Mouse (Mus musculus) erythroblast, embryonic 14.5 days (primary cell): ENCODE results near the gene Serpina3i.

ENCODE experiments used
- GATA1 ChIP-seq: IDR thresholded peaks from 2 replicates; pipeline ENCODE4 v1.6.1; 2012; ENCODE audit warnings: low read length, inconsistent platforms, mixed read lengths
- TAL1 ChIP-seq: IDR thresholded peaks from 3 replicates; pipeline ENCODE4 v1.6.1; 2012; ENCODE audit warnings: low read length, inconsistent platforms, mixed read lengths

DNA sequence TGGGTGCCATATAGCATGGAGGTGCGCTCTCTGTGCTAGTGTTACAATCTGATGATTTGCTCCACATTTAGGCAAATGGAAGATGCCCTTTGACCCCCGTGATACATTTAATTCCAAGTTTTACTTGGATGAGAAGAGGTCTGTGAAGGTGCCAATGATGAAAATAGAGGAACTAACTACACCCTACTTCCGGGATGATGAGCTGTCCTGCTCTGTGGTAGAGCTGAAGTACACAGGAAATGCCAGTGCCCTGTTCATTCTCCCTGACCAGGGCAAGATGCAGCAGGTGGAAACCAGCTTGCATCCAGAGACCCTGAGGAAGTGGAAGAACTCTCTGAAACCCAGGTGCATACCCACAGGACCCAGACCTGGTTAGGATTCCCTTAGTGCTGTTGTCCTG, 3.5 kb downstream of the Serpina3i start:
- TF ChIP-seq GATA1 (no peak), TAL1 (no peak)
